Mouse (Mus musculus): ENCODE measurements around the gene Gnpnat1.

DNA sequence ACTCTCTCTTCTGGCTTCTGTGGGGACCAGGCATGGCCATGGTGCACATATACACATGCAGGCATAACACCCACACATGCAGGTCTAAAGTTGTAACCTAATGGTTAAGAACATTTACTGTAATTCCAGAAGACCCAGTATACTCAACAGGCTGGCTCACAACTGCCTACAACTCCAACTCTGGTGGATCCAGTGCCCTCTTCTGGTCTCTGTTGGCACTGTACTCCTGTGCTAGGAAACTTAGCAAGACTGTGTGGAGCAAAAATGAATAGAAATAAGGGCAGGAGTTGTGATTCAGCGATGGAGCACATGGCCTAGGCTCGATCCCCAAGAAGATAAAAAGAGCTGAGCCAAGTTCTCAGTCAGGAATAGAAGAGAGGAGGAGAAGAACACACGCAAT is 4.9 kb downstream of the Gnpnat1 start:
- no peak for TF ChIP-seq CEBPB (IDR thresholded peaks at IDR 0.05; ENCODE audit: low read depth)
- no peak for TF ChIP-seq MAX (IDR thresholded peaks at IDR 0.05)
- TF ChIP-seq CTCF (IDR thresholded peaks at IDR 0.05; ENCODE audit: control insufficient read depth, insufficient read depth, insufficient read length): no peak
